Comparison of ENCODE assay signal across 20 mouse cellular contexts in genomic region chr2:77502458-77502857, GRCm38 (mm10).
DNase-seq lines count a peak whose midpoint lies in the region; ATAC-seq and TF ChIP-seq lines count a peak whose summit lies in the region.
"Had no signal": no experiment of that assay in that cellular context is flagged by ENCODE, and none has a peak within 500 bp of the region (broad histone marks: within the 10 kb centered on the region; RNA-seq: fewer than 3 reads in every experiment).

No protein-coding gene starts in this region.

- H3K9me3 ChIP-seq in lung, embryonic 14.5 days (ENCODE audit: low read depth, low read length): no peaks in the 10 kb centered on the region
- H3K9me3 ChIP-seq in liver, embryonic 16.5 days (replicated peaks; ENCODE audit: control insufficient read depth, low read length): no peaks in the 10 kb centered on the region
- no peaks in the 10 kb centered on the region for H3K9me3 ChIP-seq in intestine, embryonic 15.5 days
- no peaks in the 10 kb centered on the region for H3K9me3 ChIP-seq in hindbrain, embryonic 11.5 days (ENCODE audit: control insufficient read depth, low read length)
- H3K9me3 ChIP-seq: heart, embryonic 13.5 days; limb, embryonic 15.5 days; midbrain, embryonic 15.5 days had no signal

- H3K27me3 ChIP-seq in lung, embryonic 14.5 days (ENCODE audit: insufficient read depth, low read length): no peaks in the 10 kb centered on the region
- no peaks in the 10 kb centered on the region for H3K27me3 ChIP-seq in liver, embryonic 16.5 days (ENCODE audit: control insufficient read depth, insufficient read depth, low read depth, low read length)
- H3K27me3 ChIP-seq in intestine, embryonic 15.5 days (replicated peaks): no peaks in the 10 kb centered on the region
- H3K27me3 ChIP-seq in hindbrain, embryonic 11.5 days (ENCODE audit: control insufficient read depth, insufficient read depth, low read length): no peaks in the 10 kb centered on the region
- H3K27me3 ChIP-seq: heart, embryonic 13.5 days; limb, embryonic 15.5 days; midbrain, embryonic 15.5 days had no signal

- no peak for TF ChIP-seq CTCF in lung, embryonic 14.5 days (IDR thresholded peaks at IDR 0.05; ENCODE audit: low read depth)

- 42% methylated on average over 8 of the region's 8 CpGs for WGBS in lung, embryonic 14.5 days
- 17% methylated on average over 8 of the region's 8 CpGs for WGBS in liver, embryonic 16.5 days (ENCODE audit: insufficient replicate concordance)
- 78% methylated on average over 8 of the region's 8 CpGs for WGBS in intestine, embryonic 15.5 days
- 90% methylated on average over 8 of the region's 8 CpGs for WGBS in hindbrain, embryonic 11.5 days

- no peak overlapping the region for H3K27ac ChIP-seq in lung, embryonic 14.5 days (ENCODE audit: low read depth)
- peak overlapping the region; percentile 57 for H3K27ac ChIP-seq in liver, embryonic 16.5 days (ENCODE audit: low read length)
- H3K27ac ChIP-seq in intestine, embryonic 15.5 days: no peak overlapping the region
- no peak overlapping the region for H3K27ac ChIP-seq in hindbrain, embryonic 11.5 days (ENCODE audit: low read depth, low read length)
- H3K27ac ChIP-seq: heart, embryonic 13.5 days; limb, embryonic 15.5 days; midbrain, embryonic 15.5 days had no signal

- DNase-seq in lung, embryonic 14.5 days: peak; percentile 60
- DNase-seq in lung, adult 18-20 months: no peak
- peak; percentile 67 for DNase-seq in c-Kit-positive CD71-positive TER-119-negative erythroid progenitor cells, embryonic 14.5 days (ENCODE audit: low read depth)
- no peak for DNase-seq in cerebellum, postnatal 4 days (ENCODE audit: low spot score in 2 of 2)
- no peak for DNase-seq in hindbrain, embryonic 11.5 days (ENCODE audit: low spot score)
- DNase-seq: cerebellum, adult 9-10 months; gastrocnemius, postnatal 36 days; heart, postnatal 36 days; kidney, adult 2 months; kidney, postnatal 4 days; spleen, adult 18-20 months; thymus, adult 2 months had no signal

- H3K36me3 ChIP-seq in lung, embryonic 14.5 days (ENCODE audit: insufficient read depth): no peaks in the 10 kb centered on the region
- H3K36me3 ChIP-seq in liver, embryonic 16.5 days (ENCODE audit: control insufficient read depth, insufficient read depth): no peaks in the 10 kb centered on the region
- no peaks in the 10 kb centered on the region for H3K36me3 ChIP-seq in intestine, embryonic 15.5 days
- H3K36me3 ChIP-seq in hindbrain, embryonic 11.5 days (ENCODE audit: control insufficient read depth, insufficient read depth, low read length): no peaks in the 10 kb centered on the region
- H3K36me3 ChIP-seq: G1E; heart, embryonic 13.5 days; limb, embryonic 15.5 days; midbrain, embryonic 15.5 days had no signal

- H3K4me1 ChIP-seq in lung, embryonic 14.5 days (ENCODE audit: insufficient read depth): peaks cover 5% of the 10 kb centered on the region; the same call in 1 of the 2 replicates
- H3K4me1 ChIP-seq in liver, embryonic 16.5 days (ENCODE audit: control insufficient read depth, low read depth, low read length): peaks cover 33% of the 10 kb centered on the region
- 0 out of 2 replicates have a peak, but pooled peaks cover 3% of the 10 kb centered on the region for H3K4me1 ChIP-seq in intestine, embryonic 15.5 days (replicated peaks)
- H3K4me1 ChIP-seq in hindbrain, embryonic 11.5 days (replicated peaks; ENCODE audit: control insufficient read depth, insufficient read depth, low read length): no peaks in the 10 kb centered on the region

- no peak overlapping the region for H3K4me3 ChIP-seq in lung, embryonic 14.5 days (ENCODE audit: low read depth, low read length)
- no peak overlapping the region for H3K4me3 ChIP-seq in liver, embryonic 16.5 days (ENCODE audit: low read depth, low read length)
- H3K4me3 ChIP-seq in intestine, embryonic 15.5 days (replicated peaks): no peak overlapping the region
- H3K4me3 ChIP-seq in hindbrain, embryonic 11.5 days (ENCODE audit: low read depth, low read length): no peak overlapping the region
- H3K4me3 ChIP-seq: heart, embryonic 13.5 days; limb, embryonic 15.5 days; midbrain, embryonic 15.5 days had no signal

- H3K4me2 ChIP-seq in lung, embryonic 14.5 days: no peak overlapping the region
- peak overlapping the region; percentile 21 for H3K4me2 ChIP-seq in liver, embryonic 16.5 days (ENCODE audit: low read depth, low read length)
- no peak overlapping the region for H3K4me2 ChIP-seq in intestine, embryonic 15.5 days (replicated peaks)
- H3K4me2 ChIP-seq in hindbrain, embryonic 11.5 days (replicated peaks; ENCODE audit: low read depth, low read length): no peak overlapping the region
- H3K4me2 ChIP-seq: heart, embryonic 13.5 days; limb, embryonic 15.5 days; midbrain, embryonic 15.5 days had no signal

- no peak overlapping the region for H3K9ac ChIP-seq in lung, embryonic 14.5 days
- no peak overlapping the region for H3K9ac ChIP-seq in liver, embryonic 16.5 days (ENCODE audit: low read depth, low read length)
- H3K9ac ChIP-seq in intestine, embryonic 15.5 days: no peak overlapping the region
- H3K9ac ChIP-seq in hindbrain, embryonic 11.5 days (ENCODE audit: low read depth, low read length): no peak overlapping the region
- H3K9ac ChIP-seq: heart, embryonic 13.5 days; limb, embryonic 15.5 days; midbrain, embryonic 15.5 days had no signal

- ATAC-seq in lung, embryonic 14.5 days (ENCODE audit: insufficient read depth): peak; percentile 55
- peak; percentile 27; the same call in 1 of the 2 replicates for ATAC-seq in granulocyte monocyte progenitor cell, adult 5-6 weeks (replicated peaks; ENCODE audit: poor library complexity, severe bottlenecking)
- ATAC-seq in liver, embryonic 16.5 days (ENCODE audit: low read depth): peak; percentile 70
- no peak for ATAC-seq in intestine, embryonic 15.5 days
- ATAC-seq in hindbrain, embryonic 11.5 days (ENCODE audit: low FRiP score): no peak
- ATAC-seq: CD4-positive, CD25-positive, alpha-beta regulatory T cell, adult 4 months; midbrain, embryonic 15.5 days had no signal

Comparison
In these comparisons a context has a peak if more than half of its experiments do, and no peak if none do; other contexts are left out.
1. DNase-seq: peak in lung, embryonic 14.5 days (single experiment) and c-Kit-positive CD71-positive TER-119-negative erythroid progenitor cells, embryonic 14.5 days (single experiment); none in lung, adult 18-20 months (0 of 2), cerebellum, postnatal 4 days (0 of 2) and hindbrain, embryonic 11.5 days (single experiment).
2. ATAC-seq: peak in lung, embryonic 14.5 days (single experiment), granulocyte monocyte progenitor cell, adult 5-6 weeks (single experiment) and liver, embryonic 16.5 days (single experiment); none in intestine, embryonic 15.5 days (single experiment) and hindbrain, embryonic 11.5 days (single experiment).